Mouse (Mus musculus) 3134 (cell line): Measurements from ENCODE around the gene Lrrc7.

Experiments
- DNase-seq: peaks from one replicate; pipeline ENCODE4 v3.0.0-alpha.2; 2011; ENCODE audit warnings: low spot score; ENCODE audit not compliant: insufficient read length; ENCODE audit errors: extremely low read depth

Gene Lrrc7

DNA sequence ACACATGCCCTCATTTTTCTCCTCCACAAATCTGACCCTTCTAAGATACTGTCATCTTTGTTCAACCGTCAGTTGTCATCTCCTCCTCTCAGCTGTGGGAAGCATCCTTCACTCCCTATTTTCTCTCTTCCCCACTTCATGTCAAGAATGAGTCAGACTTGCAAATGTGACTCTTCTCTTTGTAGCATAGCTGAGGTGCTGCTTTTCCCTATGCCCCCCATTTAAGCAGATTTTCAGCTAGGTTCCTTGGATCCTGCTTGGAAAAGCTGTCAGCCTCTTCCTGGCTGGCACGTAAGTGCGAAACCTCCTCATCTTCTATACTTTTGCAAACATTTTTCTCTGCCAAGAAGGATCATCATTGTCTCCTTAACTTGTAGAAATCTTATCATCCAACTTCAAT, 192.9 kb downstream of the Lrrc7 start:
- DNase-seq: no peak

- DNase-seq: no peak
Observed at GRCm38 (mm10) chr3:158365801-158366200, 196.2 kb downstream of the Lrrc7 start.

- DNase-seq: no peak
Observed at GRCm38 (mm10) chr3:158362091-158362490, 199.9 kb downstream of the Lrrc7 start.

- no peak for DNase-seq
Observed at GRCm38 (mm10) chr3:158356706-158357105, 205.3 kb downstream of the Lrrc7 start.

DNA sequence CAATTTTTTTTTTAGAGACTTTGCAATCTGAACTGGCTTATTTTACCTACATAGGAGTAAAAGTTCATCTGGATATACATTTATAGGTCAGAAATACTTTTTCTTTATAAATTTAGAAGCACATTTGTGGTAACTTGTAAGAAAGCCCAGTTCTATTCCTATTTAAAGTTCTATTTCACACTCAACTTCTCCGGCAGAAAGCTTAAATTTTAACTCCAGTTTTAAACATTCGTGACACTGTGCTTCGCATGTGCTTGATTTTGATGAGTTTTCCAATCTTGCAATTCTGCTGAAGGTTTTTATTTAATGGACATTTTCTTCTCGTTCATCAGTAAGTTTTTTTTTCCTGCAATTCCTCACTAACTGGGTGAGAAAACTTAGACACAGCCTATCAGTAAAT, 205.8 kb downstream of the Lrrc7 start:
- no peak for DNase-seq

GRCm38 (mm10) chr3:158340808-158341207, 221.2 kb downstream of the Lrrc7 start:
- no peak for DNase-seq

DNA sequence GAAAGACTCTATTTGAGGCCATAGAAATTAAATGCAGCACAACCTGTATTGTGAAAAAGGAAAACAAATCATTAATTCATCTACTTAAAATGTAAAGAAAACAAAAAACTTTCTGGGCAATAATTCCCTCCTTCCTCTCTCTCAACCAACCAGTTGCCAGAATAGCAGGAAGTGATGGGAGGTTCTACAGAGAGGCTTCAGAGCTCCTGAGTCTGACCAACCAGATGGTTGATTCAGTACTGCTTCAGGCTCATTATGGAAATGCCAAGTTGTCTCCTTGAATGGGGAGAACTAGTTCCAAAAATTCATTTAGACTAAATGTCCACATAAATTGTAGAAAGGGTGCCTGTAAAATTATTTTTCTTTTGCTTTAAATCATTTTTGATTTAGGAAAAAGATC, 231.9 kb downstream of the Lrrc7 start:
- DNase-seq: no peak

- DNase-seq: no peak
Observed at GRCm38 (mm10) chr3:158310391-158310790, 251.6 kb downstream of the Lrrc7 start.

- no peak for DNase-seq
Observed at GRCm38 (mm10) chr3:158307415-158307814, 254.6 kb downstream of the Lrrc7 start.

- no peak for DNase-seq
Observed at GRCm38 (mm10) chr3:158298732-158299131, 263.3 kb downstream of the Lrrc7 start.

- no peak for DNase-seq
Observed at GRCm38 (mm10) chr3:158295041-158295440, 267.0 kb downstream of the Lrrc7 start.

GRCm38 (mm10) chr3:158284431-158284830, 277.6 kb downstream of the Lrrc7 start:
- no peak for DNase-seq

DNA sequence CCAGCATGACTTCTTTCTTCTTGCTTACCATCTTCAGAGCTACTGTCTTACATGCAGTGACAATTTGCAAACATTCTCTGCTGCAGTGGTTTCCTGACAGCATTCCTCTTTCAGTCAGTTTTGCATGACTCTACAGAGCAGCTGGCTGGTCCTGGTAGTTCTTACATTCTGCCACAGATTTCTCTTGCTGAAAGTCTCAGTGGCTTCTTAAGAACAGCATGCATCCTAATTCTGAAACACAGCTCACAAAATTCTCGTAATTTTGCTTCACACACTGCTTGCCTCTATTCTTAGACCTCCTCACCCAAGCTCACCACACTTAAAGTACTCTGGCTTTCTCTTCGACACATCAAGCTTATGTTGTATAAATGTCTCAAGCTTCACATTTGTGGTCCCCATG, 283.4 kb downstream of the Lrrc7 start:
- DNase-seq: no peak

- no peak for DNase-seq
Observed at GRCm38 (mm10) chr3:158272700-158273099, 289.3 kb downstream of the Lrrc7 start.

DNA sequence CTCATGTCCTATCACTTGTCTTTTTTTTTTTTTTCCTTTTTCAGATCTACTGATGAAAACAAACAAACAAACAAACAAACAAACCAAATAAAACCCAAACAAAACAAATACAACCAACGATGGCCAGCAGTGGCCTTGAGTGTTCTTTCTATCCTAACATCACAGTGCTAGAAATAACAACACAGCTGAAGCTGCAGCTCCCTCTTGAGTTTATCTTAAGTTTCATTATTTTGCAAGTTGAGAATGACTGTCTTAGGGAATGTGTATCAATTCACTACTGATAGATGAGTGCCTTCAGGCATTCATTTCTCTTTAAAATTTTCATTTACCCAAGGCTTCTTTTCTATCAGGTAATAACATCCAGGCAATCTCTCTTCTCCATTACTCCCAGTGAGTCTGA, 291.1 kb downstream of the Lrrc7 start:
- no peak for DNase-seq

GRCm38 (mm10) chr3:158252576-158252975, 309.4 kb downstream of the Lrrc7 start:
- no peak for DNase-seq

DNA sequence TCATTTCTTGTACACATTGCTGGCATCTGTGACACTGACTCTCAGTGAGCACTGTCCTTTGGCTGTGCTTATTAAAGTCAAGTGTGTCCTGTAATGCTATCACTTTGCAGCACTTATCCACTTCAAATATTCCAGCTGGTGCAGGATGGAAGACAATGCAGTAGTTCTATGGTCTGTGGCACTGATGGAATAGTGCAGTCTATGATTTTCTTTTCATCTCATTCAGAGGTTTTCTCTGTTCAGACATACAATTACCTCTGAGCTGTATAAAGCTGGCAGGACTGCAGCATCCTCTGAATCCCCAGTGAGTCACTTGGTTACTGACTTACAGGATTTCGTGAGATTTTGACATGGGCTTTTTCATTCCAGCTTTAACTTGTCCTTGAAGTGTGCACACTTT, 314.3 kb downstream of the Lrrc7 start:
- DNase-seq: no peak

- no peak for DNase-seq
Observed at GRCm38 (mm10) chr3:158210657-158211056, 351.4 kb downstream of the Lrrc7 start.

DNA sequence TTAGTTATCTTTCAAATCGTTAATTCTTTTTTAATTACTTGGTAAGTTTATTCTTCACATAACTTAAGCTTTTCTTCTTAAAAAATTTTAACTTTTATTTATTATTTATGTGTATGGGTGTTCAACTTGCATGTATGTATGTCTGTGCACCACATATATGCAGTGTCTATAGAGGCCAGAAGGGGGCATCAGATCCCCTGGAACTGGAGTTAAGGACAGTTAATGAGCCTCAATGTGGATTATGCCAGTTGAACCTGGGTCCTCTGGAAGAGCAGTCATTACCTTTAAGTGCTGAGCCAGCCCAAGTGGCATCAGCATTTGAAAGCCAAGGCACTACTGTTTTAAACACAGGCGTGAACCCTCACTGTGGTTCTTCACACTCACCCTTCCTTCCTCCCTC, 352.0 kb downstream of the Lrrc7 start:
- no peak for DNase-seq

- DNase-seq: no peak
Observed at GRCm38 (mm10) chr3:158207840-158208239, 354.2 kb downstream of the Lrrc7 start.

- no peak for DNase-seq
Observed at GRCm38 (mm10) chr3:158202776-158203175, 359.2 kb downstream of the Lrrc7 start.

DNA sequence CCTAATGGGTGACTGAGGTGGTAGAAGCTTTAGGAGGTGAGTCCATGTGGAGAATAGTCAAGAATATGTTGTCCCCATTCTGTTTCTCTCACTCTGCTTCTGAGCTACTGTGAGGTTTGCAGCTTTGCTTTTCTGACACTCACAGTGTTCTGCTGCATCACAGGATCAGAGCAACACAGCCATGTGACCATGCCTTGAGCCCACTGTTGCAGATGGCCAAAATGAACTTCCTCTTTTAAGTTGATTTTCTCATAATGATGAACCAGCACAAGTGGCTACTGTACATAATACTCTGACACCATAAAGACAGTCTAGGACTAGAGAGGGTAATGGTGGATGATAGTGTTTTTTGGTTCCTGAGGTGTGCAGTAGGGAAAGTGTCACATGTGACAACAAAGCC, 366.6 kb downstream of the Lrrc7 start:
- DNase-seq: no peak

GRCm38 (mm10) chr3:158193229-158193628, 368.8 kb downstream of the Lrrc7 start:
- no peak for DNase-seq
